Comparison of ENCODE assay signal across 19 mouse cellular contexts in genomic region chr9:21379195-21379594, GRCm38 (mm10). TPM values are rescaled to one million over a fixed set of nuclear protein-coding genes. Genes with fewer than 3 reads are reported as not detected.
DNase-seq lines count a peak whose midpoint lies in the region; ATAC-seq and TF ChIP-seq lines count a peak whose summit lies in the region.
"Had no signal": no experiment of that assay in that cellular context is flagged by ENCODE, and none has a peak within 500 bp of the region (broad histone marks: within the 10 kb centered on the region; RNA-seq: fewer than 3 reads in every experiment).

No protein-coding gene starts in this region.

- H3K9ac ChIP-seq in liver, embryonic 12.5 days = peak overlapping the region; percentile 27; the same call in 1 of the 2 replicates
- no peak overlapping the region for H3K9ac ChIP-seq in hindbrain, embryonic 12.5 days
- H3K9ac ChIP-seq: embryonic facial prominence, embryonic 12.5 days; midbrain, embryonic 15.5 days; neural tube, embryonic 15.5 days had no signal

- WGBS in thymus, adult 2 months = 23% methylated on average over 3 of the region's 3 CpGs
- 39% methylated on average over 3 of the region's 3 CpGs for WGBS in liver, embryonic 12.5 days (ENCODE audit: insufficient replicate concordance)
- WGBS in hindbrain, embryonic 12.5 days = 85% methylated on average over 3 of the region's 3 CpGs

- H3K9me3 ChIP-seq in liver, embryonic 12.5 days (replicated peaks) = no peaks in the 10 kb centered on the region
- H3K9me3 ChIP-seq in hindbrain, embryonic 12.5 days (replicated peaks) = no peaks in the 10 kb centered on the region
- H3K9me3 ChIP-seq: embryonic facial prominence, embryonic 12.5 days; heart, embryonic 10.5 days; midbrain, embryonic 15.5 days; neural tube, embryonic 15.5 days had no signal

- 0 out of 2 replicates have a peak overlapping the region, but pooled peaks have one; percentile 4 for H3K27ac ChIP-seq in thymus, adult 2 months (ENCODE audit: control insufficient read depth, insufficient read depth, low read length)
- 0 out of 2 replicates have a peak overlapping the region, but pooled peaks have one; percentile 4 for H3K27ac ChIP-seq in liver, embryonic 12.5 days
- H3K27ac ChIP-seq in hindbrain, embryonic 12.5 days = no peak overlapping the region
- H3K27ac ChIP-seq: embryonic facial prominence, embryonic 12.5 days; gastrocnemius, adult 2 months; heart, embryonic 10.5 days; midbrain, embryonic 15.5 days; neural tube, embryonic 15.5 days had no signal

- no peaks in the 10 kb centered on the region; the same call in 1 of the 2 replicates for H3K36me3 ChIP-seq in thymus, adult 2 months (ENCODE audit: control insufficient read depth, insufficient read depth, low read length)
- H3K36me3 ChIP-seq in liver, embryonic 12.5 days = peaks cover 42% of the 10 kb centered on the region
- H3K36me3 ChIP-seq in hindbrain, embryonic 12.5 days = peaks cover 16% of the 10 kb centered on the region
- H3K36me3 ChIP-seq: midbrain, embryonic 15.5 days; neural tube, embryonic 15.5 days had no signal

- no peak overlapping the region for H3K4me3 ChIP-seq in thymus, adult 2 months (ENCODE audit: control insufficient read depth, insufficient read depth, low read length)
- no peak overlapping the region for H3K4me3 ChIP-seq in liver, embryonic 12.5 days
- H3K4me3 ChIP-seq in hindbrain, embryonic 12.5 days = no peak overlapping the region
- H3K4me3 ChIP-seq: embryonic facial prominence, embryonic 12.5 days; gastrocnemius, adult 2 months; heart, embryonic 10.5 days; midbrain, embryonic 15.5 days; neural tube, embryonic 15.5 days had no signal

- peaks cover 6% of the 10 kb centered on the region for H3K4me1 ChIP-seq in thymus, adult 2 months (replicated peaks; ENCODE audit: control insufficient read depth, insufficient read depth, low read length)
- peaks cover 64% of the 10 kb centered on the region for H3K4me1 ChIP-seq in liver, embryonic 12.5 days
- H3K4me1 ChIP-seq in hindbrain, embryonic 12.5 days = peaks cover 15% of the 10 kb centered on the region

- peak; percentile 45 for DNase-seq in thymus, adult 2 months
- no peak for DNase-seq in thymus, postnatal 10 days (ENCODE audit: low spot score in 2 of 2)
- peak; percentile 29 to 36 for DNase-seq in thymus, postnatal 36 days
- no peak for DNase-seq in kidney, adult 9 months
- DNase-seq: adrenal gland, postnatal 14 days; cerebellum, postnatal 14 days; gastrocnemius, adult 2 months; kidney, adult 18-20 months; kidney, postnatal 36 days; layer of hippocampus, postnatal 36 days; lung, postnatal 14 days; right cerebral cortex, adult 18-20 months had no signal

- peak; percentile 32 for ATAC-seq in activated CD4-positive, CD25-positive, alpha-beta regulatory T cell, adult 4 months
- peak; percentile 76 for ATAC-seq in liver, embryonic 12.5 days
- ATAC-seq in hindbrain, embryonic 12.5 days (ENCODE audit: low FRiP score) = no peak
- ATAC-seq: midbrain, embryonic 15.5 days had no signal

- H3K4me2 ChIP-seq in liver, embryonic 12.5 days = peak overlapping the region; percentile 34
- no peak overlapping the region for H3K4me2 ChIP-seq in hindbrain, embryonic 12.5 days (replicated peaks)
- H3K4me2 ChIP-seq: embryonic facial prominence, embryonic 12.5 days; midbrain, embryonic 15.5 days; neural tube, embryonic 15.5 days had no signal

- TF ChIP-seq CTCF in thymus, adult 2 months (IDR thresholded peaks at IDR 0.05; ENCODE audit: borderline replicate concordance, control insufficient read depth, extremely low read depth, insufficient read depth, low read length, poor library complexity) = no peak

- H3K27me3 ChIP-seq in thymus, adult 2 months (ENCODE audit: control insufficient read depth, insufficient read depth, low read length) = no peaks in the 10 kb centered on the region
- no peaks in the 10 kb centered on the region for H3K27me3 ChIP-seq in liver, embryonic 12.5 days (replicated peaks)
- H3K27me3 ChIP-seq in hindbrain, embryonic 12.5 days = no peaks in the 10 kb centered on the region
- H3K27me3 ChIP-seq: embryonic facial prominence, embryonic 12.5 days; midbrain, embryonic 15.5 days; neural tube, embryonic 15.5 days had no signal

- no peak for TF ChIP-seq POLR2A in thymus, adult 2 months (IDR thresholded peaks at IDR 0.05; ENCODE audit: control insufficient read depth, extremely low read depth, insufficient read depth, low read length, poor library complexity)

RNA-seq across cellular contexts. Expression of gene Ilf3, which starts 11.5 kb away (rescaled TPM):
- 151 and 157 TPM in 2 replicates for polyA plus RNA-seq in thymus, adult 2 months (2012; rRNA removed)
- polyA plus RNA-seq in activated CD4-positive, CD25-positive, alpha-beta regulatory T cell, adult 4 months (2017; shearing (Covaris generic)) = 100 to 1,000 TPM in 1 of 2 experiments, 10 to 100 TPM in 1; 96.0 to 122 TPM
- 84.1 and 85.3 TPM in 2 replicates for polyA plus RNA-seq in liver, embryonic 12.5 days (2016; fragmentation: Nextera tagmentation; extraction: Ambion mirVana)
- polyA plus RNA-seq in hindbrain, embryonic 12.5 days (2016; fragmentation: Nextera tagmentation; extraction: Ambion mirVana) = 283 and 294 TPM in 2 replicates

RNA-seq across cellular contexts. Expression of gene Qtrt1, which starts 32.4 kb away (rescaled TPM):
- 46.4 and 48.2 TPM in 2 replicates for polyA plus RNA-seq in thymus, adult 2 months (2012; rRNA removed)
- polyA plus RNA-seq in activated CD4-positive, CD25-positive, alpha-beta regulatory T cell, adult 4 months (2017; shearing (Covaris generic)) = 10 to 100 TPM; 34.0 to 38.8 TPM
- 31.2 and 32.7 TPM in 2 replicates for polyA plus RNA-seq in liver, embryonic 12.5 days (2016; fragmentation: Nextera tagmentation; extraction: Ambion mirVana)
- polyA plus RNA-seq in hindbrain, embryonic 12.5 days (2016; fragmentation: Nextera tagmentation; extraction: Ambion mirVana) = 42.1 and 47.8 TPM in 2 replicates

RNA-seq across cellular contexts. Expression of gene Dnm2, which starts 45.5 kb away (rescaled TPM):
- 374 and 422 TPM in 2 replicates for polyA plus RNA-seq in thymus, adult 2 months (2012; rRNA removed)
- polyA plus RNA-seq in activated CD4-positive, CD25-positive, alpha-beta regulatory T cell, adult 4 months (2017; shearing (Covaris generic)) = 100 to 1,000 TPM; 100 to 114 TPM
- polyA plus RNA-seq in liver, embryonic 12.5 days (2016; fragmentation: Nextera tagmentation; extraction: Ambion mirVana) = 72.2 and 75.5 TPM in 2 replicates
- 81.0 and 83.9 TPM in 2 replicates for polyA plus RNA-seq in hindbrain, embryonic 12.5 days (2016; fragmentation: Nextera tagmentation; extraction: Ambion mirVana)

RNA-seq across cellular contexts. Expression of gene Slc44a2, which starts 58.7 kb away (rescaled TPM):
- polyA plus RNA-seq in thymus, adult 2 months (2012; rRNA removed) = 477 and 505 TPM in 2 replicates
- polyA plus RNA-seq in activated CD4-positive, CD25-positive, alpha-beta regulatory T cell, adult 4 months (2017; shearing (Covaris generic)) = 100 to 1,000 TPM; 181 to 194 TPM
- 29.2 and 32.5 TPM in 2 replicates for polyA plus RNA-seq in liver, embryonic 12.5 days (2016; fragmentation: Nextera tagmentation; extraction: Ambion mirVana)
- polyA plus RNA-seq in hindbrain, embryonic 12.5 days (2016; fragmentation: Nextera tagmentation; extraction: Ambion mirVana) = 86.8 and 93.2 TPM in 2 replicates

Comparison
In these comparisons a context has a peak if more than half of its experiments do, and no peak if none do; other contexts are left out.
1. DNase-seq: peak in thymus, adult 2 months (single experiment) and thymus, postnatal 36 days (2 of 2); none in thymus, postnatal 10 days (0 of 2) and kidney, adult 9 months (single experiment).